Mouse (Mus musculus): ENCODE measurements around the gene Gprc5b. TPM values are rescaled to one million over a fixed set of nuclear protein-coding genes. Genes with fewer than 3 reads are reported as not detected.

Gene Gprc5b
- total RNA-seq (2021), result 10 to 100 TPM; 34.9 to 36.6 TPM
- long read RNA-seq, experiment 1, full-length matches to known transcripts, result 26 of 49 reads
- long read RNA-seq, experiment 1, partial matches to known transcripts, result 4 of 49 reads
- long read RNA-seq, experiment 1, other reads (novel, unspliced or antisense), result 19 of 49 reads
- long read RNA-seq, experiment 2, full-length matches to known transcripts, result 22 of 43 reads
- long read RNA-seq, experiment 2, partial matches to known transcripts, result 0 of 43 reads
- long read RNA-seq, experiment 2, other reads (novel, unspliced or antisense), result 21 of 43 reads

DNA sequence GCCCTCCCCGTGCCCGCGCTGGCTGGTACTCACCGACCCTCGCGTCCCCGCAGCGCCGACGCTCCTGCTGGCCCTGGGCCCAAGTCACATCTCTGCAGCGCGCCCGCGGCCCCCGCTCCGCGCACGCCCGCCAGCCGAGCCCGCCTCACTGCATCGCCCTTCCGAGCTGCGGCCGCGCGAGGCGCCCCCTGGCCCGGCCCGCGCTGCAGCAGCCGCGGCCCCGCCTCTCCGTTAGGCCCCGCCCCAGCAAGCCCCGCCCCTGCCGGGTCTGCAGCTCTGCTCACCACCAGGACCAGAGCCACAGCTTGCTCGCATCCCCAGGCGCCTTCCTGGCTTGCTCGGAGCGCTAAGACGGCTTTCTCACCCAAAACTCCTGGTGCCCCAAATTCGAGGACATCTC, at the start of gene Gprc5b:
Gprc5b (minus strand) TSS at position 205 of the 400 bp plus-strand sequence.
- DNase-seq, result peak; percentile 94

DNA sequence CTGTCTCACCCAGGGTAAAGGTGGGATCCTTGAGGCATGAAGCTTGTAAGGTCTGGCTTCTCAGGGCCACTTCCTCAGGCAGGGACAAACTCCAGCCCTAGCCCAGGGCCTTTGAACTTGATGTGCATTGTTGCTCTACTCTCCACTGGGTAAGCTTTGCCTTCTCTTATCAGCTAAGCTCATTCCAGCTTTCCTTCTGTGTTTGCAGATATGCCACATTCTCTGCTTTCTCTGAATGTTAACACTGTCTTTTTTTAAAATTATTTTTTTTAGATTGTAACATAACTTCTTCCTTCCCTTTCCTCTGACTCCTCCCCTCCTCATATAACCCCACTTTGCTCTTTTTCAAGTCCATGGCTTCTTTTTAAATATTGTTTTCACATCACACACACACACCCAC, 46.5 kb upstream of the Gprc5b start:
- no peak for DNase-seq

DNA sequence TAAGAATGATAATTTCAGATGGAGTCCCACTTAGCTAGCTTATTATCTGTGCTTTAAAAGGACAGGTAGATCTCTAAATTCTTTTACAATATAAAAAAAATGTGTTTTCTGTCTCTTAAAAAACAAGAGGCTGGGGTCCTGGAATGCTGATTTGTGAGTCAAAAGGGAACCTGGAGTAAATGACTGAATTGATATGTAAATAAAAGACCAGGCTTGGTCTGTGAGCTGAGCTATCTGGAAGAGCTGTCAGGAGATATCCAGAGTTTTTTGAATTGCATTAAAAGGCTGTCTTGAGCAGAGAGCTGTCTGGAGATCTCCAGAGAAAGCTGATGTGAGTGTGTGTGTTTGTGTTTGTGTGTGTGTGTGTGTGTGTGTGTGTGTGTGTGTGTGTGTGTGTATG, 42.6 kb upstream of the Gprc5b start:
- DNase-seq, result no peak

DNA sequence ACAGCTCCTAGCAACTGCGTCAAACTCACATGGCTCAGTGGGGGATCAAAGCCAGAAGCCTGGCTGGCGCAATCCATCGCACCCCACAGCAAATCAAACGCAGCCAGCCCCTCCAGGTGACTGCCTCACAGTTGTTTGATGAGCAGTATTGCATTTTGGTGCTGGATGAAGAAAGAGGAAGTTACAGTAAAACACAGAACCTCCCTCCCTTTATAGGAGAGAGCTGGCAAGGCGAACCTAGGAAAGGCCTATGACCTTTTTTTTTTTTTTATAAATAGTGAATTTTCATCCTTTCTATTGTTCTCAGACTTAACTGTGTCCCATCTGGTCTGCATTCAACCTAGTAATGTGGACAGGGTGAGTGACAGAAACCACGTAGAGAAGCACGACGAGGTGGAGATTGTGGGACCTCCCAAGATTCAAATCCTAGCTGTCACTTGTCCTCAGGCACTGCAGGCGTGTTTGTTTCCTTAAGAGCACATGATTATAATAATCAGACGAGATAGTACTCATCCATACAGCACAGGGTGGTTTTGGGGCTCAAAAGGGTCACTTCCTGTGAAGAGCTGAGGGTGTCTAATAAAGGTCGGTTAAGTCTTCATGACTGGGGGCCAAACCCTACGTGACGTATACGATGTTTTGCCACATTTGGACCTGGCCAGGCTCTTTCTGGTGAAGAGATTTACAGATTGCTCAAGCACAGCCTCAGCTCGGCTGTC, 39.4 kb upstream of the Gprc5b start:
- DNase-seq, result no peak

DNA sequence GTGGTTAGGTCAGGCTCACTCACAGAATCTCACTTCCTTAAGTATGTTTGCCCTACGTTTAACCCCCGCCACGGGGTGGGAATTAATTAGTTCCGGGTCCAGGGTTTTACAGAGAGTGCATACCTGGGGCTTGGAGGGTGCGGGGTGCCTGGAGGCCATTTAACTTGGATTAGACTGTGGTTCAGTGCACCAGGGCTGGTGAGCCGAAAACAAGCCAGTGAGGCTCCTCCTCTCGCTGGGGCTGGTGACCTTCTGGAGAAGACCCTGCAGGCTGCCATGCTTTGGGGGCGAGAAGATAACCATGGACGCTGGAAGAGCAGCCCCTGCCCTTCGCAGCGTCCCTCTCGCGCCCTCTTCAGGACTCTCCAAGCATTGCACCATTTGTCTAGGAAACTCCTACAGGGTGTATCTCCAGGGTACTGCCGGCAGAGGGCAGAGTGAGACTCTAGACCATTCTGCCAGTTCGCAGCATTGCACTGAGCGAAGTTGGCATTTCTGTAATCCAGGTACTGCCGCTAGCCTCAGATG, 28.4 kb upstream of the Gprc5b start:
- peak; percentile 56 for DNase-seq

DNA sequence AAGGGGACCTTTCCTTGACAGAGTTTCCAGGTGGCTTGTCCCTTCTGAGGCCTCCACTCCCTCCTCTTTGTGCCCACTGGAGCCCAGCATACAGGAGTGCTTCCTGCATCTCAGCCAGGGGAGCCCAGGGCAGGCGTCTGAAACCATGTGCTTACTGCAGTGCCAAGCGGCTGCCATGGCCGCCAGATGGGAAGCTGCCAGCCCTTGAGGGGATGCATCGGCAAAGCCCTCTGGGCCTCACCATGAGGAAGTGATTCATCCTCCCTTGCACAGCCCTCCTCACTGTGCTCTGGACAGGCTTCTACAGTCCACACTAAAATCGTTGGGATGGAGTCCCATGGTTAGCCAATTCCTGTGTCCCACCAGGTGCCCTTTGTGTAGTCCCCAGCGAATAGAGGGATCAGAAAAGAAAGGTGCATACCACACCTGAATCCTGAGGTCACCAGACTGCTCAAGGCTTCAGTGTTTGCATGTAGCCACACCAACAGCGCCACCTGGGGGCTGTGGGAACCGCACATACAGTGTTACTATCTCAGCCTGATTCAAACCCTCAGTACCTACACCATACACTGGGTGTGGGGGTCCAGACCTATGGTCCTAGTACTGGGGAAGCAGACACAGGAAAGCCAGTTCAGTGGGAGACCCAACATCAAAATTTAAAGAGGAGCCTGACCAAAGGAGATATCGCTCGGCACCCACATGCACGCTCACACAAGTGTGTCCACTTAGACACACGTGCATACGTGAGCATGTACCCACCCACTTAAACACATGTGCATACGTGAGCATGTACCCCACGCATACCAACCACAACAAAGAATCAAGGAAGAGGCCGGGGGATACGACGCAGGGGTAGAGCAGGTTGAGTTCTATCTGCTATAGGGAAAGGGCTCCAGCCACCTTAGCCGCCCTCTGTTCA, 27.5 kb upstream of the Gprc5b start:
- peak; percentile 31 for DNase-seq

DNA sequence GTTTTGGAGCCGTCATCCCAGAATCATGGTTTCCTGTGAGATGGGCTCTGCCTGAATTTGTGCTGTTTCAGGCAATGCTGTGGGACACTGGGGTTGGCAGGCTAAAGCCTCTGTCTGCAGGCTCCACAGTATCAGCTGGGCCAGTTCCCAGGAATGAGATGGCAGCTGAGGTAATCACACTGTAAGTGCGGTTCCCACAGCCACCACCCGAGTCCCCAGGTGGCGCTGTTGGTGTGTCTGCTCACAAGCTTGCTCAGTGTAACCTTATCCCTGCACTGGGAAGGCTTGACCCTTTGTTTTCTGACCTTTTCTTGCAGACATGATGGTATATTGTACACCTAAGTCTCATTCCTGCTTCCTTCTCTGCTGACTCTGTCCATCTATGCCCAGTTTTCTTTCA, 24.5 kb upstream of the Gprc5b start:
- peak; percentile 43 for DNase-seq

DNA sequence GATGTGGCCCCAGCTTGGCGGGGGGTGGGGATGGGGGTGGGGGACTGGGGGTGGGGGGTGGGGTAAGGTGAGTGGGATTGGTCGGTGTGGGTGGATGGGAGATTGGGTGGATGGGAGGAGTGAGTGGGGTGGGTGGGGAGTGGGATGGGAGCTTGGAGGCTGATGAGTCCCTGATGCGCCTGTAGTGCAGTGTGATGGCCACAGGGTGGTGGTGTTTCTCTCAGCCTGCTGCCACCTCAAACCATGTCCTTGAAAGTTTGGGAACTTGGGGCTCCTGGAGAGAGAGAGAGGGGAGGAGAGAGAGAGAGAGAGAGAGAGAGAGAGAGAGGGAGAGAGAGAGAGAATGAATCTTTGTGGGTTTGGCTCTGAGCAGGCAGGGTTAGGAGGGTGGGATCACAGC, 20.7 kb upstream of the Gprc5b start:
- no peak for DNase-seq

DNA sequence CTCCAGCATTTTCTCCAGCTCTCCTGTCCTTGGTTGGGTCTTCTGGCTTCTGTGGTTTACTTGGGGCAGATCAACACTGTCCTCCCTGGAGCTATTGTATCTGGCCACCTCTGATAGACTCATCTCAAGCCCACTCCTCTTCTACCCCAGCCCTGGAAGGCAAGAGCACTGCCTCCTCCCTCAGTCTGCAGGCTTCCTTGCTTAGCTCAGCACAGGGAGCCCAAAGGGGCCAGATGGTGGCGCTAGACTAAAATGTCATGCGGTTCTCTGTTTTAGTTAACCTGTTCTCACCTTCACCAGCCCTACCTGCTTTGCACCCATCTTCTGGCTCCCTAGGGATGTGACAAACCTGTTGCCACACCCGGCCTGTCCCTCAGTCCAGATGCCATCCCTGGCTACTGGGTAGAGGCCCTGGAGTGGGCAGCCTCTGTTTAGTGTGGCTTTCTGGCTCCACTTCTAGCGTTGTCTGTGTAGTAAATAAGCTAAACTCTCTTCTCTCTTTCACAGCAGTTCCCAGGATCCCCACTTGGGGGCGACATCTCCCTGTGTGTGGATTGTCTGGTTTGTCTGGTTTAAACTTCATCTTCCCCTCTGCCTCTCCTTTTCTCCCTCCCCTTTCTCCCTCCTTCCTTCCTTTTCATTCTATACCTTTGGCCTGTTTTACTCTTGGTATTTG, 16.0 kb upstream of the Gprc5b start:
- peak; percentile 74 for DNase-seq

DNA sequence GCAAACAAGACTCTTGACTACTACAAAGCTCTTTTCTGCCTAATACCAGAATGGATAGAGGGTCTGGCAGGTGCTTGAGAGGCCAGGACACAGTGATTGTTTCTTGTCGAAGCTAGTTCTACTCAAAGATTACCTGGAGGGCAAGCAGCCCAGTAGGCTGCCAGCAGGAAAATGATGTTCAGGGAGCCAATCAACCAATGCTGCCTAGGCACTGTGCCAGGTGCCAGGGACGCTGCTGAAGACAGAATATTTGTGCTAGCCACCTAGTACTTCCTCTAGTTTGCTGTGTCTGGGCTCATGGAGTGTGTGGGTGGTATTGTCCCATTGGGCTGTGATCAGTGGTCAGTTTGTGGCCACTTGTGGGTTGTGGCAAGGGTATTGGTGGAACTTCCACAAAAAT, 7.5 kb upstream of the Gprc5b start:
- DNase-seq, result no peak

DNA sequence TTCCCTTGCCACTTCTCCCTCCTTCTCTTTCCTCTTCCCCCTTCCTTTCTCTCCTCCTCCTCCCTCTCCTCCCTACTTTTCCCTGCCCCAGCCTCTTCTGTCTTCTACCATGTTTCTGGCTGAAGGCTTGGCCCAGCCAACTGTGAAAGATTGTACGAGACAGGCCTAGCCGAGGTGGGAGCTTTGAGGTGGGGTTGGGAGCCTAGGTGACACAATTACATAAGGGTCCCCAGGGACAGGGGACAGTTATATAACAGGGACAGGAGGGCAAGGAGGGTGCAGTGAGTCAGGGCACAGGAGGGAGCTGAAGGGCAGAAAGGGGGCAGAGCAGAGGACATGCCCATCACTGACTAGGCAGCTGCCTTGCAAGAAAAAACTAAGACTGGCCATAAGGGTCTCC, 7.0 kb upstream of the Gprc5b start:
- DNase-seq, result no peak

DNA sequence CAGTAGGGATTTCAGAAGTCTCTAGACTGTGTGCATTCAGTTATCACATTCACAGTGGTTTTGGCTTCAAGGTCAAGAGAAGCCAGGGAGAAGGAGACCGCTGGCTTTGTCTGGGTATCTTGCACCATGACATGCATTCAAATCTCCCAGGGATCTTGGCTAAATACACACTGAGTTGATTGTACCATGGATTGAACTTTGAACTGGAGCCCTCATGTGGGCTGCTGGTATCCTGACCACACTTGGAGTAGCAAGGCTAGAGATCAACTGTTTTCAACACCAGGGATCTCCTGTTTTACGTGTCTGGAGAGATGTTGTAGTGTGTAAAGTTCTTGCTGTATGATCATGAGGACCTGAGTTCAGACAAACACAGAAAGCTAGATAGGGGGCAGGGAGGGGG, 4.8 kb upstream of the Gprc5b start:
- DNase-seq, result no peak

DNA sequence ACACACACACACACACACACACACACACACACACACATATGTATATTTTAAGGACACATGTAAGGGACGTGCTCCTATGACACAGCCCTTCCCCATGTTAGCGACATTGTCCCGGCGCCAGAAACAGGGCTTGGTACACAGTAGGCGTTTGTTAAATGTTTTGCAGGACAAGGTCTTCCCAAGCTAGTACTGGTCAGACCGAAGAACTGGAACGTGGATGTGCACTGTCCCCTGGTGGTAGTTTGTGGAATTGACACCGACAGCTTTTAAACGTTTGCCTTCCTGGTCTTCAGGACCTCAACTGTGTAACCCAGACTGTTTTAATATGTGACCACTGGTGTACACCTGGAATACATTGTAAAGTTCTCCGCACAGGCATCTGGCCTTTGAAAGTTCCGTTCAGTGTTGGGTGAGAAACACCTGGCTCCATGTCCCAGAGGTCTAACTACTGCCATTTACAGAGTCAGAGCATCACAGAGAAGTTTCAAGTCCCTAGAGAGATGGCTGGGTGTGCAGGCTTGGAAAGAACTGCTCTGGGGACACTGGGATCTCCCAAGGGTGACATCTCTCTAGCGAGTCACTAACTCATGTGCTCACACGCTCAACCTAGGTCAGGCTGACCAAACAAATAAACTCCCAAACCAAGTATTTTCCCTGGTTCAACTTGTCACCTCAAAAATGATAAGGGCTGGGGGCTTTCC, 1.3 kb upstream of the Gprc5b start:
- peak; percentile 76 for DNase-seq

DNA sequence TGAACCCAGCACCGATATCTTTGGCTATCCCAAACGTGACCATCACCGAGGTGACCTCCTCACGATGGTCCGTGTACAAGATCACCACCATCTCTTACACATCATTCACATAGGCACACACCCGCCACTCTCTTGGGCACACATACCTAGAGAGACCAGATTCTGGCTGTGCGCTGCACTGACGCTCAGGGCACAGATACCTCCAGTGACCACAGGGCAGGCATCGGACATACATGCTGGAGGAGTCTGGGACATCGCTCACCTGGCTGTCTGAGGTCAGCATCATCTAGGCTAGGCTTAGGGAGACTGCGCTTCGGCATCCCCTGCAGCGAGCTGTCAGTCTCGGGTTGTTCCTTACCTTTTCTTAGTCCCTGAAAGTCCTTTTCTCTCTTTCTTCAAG, 660 bp upstream of the Gprc5b start:
- no peak for DNase-seq

DNA sequence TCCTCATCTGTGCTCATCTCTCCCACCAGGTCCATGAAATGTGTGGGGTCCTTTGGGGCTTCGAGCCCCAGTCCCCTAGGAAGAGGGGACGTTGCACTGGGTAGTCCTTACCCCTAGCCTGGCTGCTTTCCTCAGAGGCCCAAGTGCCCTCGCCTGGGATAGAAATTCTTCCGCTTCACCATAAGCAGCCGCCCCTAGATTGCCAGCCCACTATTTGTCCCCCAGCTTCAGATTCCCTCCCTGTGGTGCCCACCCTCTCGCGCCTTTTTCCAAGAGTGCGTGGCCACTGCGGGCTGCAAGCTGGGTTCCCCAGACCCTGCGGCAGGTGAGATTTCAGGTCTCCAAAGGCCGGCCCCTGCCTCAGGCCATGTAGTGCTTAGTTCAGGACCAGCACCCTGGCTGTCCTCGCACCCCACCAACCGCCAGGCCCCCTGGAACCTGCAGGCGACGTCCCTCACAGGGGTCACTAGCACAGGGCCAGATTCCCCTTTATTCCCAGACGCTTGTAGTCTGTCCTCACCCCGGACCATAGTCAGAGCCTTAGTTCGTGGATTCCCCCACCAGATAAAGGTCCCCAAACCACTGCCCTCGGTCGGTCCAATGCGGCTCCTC, 674 bp downstream of the Gprc5b start:
- DNase-seq, result peak; percentile 36

DNA sequence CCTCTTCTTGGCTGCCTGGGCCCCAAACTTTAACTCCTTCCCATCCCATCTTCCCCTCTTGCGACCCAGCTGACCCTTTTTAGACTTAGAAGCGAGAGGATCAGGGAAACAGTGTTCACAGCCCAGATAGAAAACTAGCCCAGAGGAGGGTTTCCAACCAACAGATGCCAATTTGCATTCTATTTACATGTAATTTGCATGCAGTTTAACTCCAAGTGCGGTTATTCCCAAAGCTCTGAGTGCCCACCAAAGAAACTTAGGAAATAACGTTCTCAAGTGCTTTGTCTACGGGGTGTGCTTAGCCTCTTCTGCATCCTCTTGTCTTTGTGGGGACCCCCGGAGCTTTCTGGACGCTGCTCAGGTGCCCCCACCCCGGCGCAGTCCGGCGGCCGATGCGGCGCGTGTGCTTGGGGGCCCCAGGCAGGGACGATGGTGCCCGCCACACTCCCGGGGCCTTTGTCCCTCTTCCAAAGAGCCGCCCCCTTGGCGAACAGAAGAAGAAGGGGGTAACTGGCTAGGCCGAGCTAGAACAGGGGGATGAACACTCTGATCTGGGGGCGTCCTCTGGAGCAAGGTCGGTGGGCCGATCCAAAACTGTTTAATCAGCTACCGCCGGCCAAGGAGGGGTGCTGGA, 1.3 kb downstream of the Gprc5b start:
- DNase-seq, result no peak

DNA sequence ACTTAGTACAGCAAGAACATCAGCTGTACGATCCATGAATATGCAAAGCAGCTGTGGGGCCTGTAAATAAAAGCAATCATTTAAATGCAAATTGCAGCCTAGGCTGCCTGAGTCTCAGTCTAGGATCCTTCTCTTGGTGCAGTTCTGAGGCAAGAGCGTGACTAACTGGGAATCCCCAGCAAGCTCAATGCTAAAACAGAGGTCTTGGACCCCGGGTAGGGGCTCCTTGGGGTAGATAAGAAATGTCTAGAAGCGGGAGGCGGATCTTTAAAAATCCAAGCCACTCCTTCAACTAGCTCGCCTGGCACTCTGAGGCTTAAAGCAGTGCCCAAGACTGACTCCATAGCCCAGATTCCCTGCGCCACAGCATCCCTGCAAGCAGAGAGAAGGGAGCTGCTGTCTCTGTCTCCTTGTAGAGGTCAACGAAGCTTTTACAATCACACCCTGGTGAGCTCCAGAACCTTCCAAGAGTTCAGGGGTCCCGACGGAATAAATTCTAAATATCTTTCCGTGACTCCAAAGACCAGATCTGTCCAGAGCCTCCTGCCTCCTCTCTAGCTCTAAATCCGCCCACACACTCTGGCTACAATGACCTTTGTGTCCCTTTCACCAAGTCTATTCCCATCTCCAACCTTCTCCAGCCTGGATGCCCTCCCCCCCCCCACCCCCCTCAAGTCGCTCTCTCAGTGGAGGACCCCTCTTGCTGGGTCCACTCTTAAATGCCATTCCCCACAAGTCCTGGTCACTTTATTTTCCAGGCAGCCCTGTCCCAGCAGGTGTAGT, 2.2 kb downstream of the Gprc5b start:
- no peak for DNase-seq

DNA sequence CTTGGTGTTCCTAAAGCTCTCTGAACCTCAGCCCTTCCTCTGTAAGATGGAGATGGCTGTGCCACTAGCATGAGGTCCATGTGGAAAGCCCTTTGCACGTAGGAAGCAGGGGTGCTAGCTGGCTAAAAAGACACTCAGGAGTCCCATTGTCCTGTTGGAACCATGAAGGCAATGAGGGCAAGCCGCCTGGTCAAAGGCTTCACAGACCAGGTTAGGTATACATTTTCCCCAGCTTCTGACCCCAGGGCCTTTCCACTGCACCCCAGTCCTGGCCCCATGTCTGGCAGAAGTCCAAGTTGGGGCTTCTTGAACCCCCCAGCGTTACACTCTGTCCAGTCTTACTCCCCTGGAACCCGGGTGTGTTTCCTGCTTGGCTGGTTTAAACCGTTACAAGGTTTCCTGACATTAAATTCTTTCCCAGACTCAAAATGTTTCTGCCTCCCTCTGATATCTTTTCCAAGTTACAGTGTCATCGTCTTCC, 2.9 kb downstream of the Gprc5b start:
- DNase-seq, result no peak

DNA sequence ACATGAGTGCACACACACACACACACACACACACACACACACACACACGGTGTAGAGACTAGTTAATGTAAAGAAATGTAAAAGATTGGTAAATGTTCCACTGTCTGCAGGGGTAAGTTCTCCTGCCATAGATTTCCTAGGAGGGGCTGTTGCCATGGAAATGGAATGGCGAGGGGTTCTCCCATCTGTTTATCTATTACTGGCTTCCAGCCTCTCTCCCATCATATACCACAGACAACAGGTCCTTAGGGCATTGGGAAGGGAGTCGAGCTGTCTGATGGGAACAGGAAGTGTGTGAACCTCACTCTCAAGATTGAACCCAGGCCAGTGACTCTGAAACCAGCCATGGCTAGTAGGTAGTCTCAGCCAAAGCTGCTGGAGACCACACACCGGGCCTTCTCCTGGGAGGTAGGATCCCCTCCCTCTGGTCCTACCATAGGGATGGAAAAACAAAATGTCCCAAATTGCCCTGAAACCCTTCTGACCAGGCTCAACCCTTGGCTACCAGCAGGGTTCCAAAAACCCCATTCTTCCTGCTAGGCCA, 3.6 kb downstream of the Gprc5b start:
- DNase-seq, result no peak
